Mouse (Mus musculus) embryonic fibroblast, embryonic 13.5 days (primary cell): ENCODE data around the gene Selenom. TPM values are rescaled to one million over a fixed set of nuclear protein-coding genes. Genes with fewer than 3 reads are reported as not detected.

Source experiments
- H3K27ac ChIP-seq: 2 replicates; pipeline ENCODE4 v1.5.1; 2012; ENCODE audit warnings: low read length, control low read depth, inconsistent platforms; ENCODE audit not compliant: insufficient read depth
- H3K4me1 ChIP-seq: 2 replicates; pipeline ENCODE4 v1.6.1; 2011; ENCODE audit warnings: low read length; ENCODE audit not compliant: control insufficient read depth, insufficient read depth
- H3K4me3 ChIP-seq: 2 replicates; pipeline ENCODE4 v1.5.1; 2011; ENCODE audit warnings: mild to moderate bottlenecking, control low read depth, low read length; ENCODE audit not compliant: insufficient read depth
- CTCF ChIP-seq: IDR thresholded peaks from 2 replicates; pipeline ENCODE4 v1.5.1; 2011; ENCODE audit warnings: mild to moderate bottlenecking, control low read depth, low read length, moderate library complexity, borderline replicate concordance; ENCODE audit not compliant: insufficient read depth
- POLR2A ChIP-seq: IDR thresholded peaks from 2 replicates; pipeline ENCODE4 v1.6.1; 2011; ENCODE audit warnings: low read depth, mild to moderate bottlenecking, control low read depth, low read length, moderate library complexity
- polyA plus RNA-seq: library from polyadenylated mRNA; stranded (reverse); fragments of >200 nt; gene quantifications from 2 replicates; pipeline ENCODE4 v1.2.4, GENCODE M21; 2011; ENCODE audit warnings: low read depth; ENCODE audit not compliant: missing spikeins, insufficient read length

Gene Selenom
- polyA plus RNA-seq, 1 experiment = 152 TPM

GRCm38 (mm10) chr11:3520919-3521318 is 6.4 kb downstream of the Selenom start:
- Histone ChIP-seq H3K4me3 (no peak overlapping the region), H3K27ac (no peak overlapping the region), H3K4me1 (peaks cover 2% of the 10 kb centered on the region; the same call in 1 of the 2 replicates)
- TF ChIP-seq POLR2A (no peak), CTCF (no peak)

- H3K27ac ChIP-seq = no peak overlapping the region
- H3K4me3 ChIP-seq = no peak overlapping the region
- H3K4me1 ChIP-seq = no peaks in the 10 kb centered on the region
- TF ChIP-seq POLR2A (no peak), CTCF (no peak)
Measured at GRCm38 (mm10) chr11:3521339-3522224, 7.1 kb downstream of the Selenom start.

DNA sequence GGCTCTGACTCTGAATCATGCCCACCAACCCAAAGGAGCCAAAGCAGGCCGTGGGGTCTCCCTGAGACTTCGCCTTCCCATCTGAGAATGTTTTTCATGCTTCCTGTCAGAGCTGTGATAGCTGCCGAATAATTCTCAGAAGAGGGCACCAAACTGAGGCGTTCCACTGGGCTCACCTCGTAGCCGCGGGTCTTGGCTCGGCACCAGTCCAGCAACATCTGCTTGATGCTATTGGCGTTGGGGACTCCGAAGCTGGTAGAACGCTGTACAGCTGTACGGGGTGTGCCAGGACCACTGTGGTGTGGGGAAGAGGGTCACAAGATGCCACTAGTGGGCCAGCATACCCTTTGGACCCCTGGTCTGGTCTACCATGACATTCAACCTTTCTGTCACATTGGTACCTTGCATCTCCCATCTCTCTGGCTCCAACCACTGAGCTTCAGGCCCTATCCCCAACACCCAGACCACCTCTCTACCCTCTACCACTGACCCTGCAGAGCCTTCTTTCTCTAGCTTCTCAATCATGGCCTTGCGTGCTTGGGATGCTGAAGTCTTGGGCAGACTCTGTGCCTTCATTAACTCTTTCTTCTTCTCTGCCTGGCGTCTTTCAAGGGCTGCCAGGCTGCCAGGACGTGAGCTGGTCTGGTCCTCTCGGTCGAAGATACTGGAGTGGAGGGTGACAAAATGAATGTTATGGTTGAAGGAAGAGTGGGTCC is 8.0 kb downstream of the Selenom start:
- no peak for TF ChIP-seq CTCF
- TF ChIP-seq POLR2A = no peak
- Histone ChIP-seq H3K27ac (no peak overlapping the region), H3K4me3 (no peak overlapping the region), H3K4me1 (no peaks in the 10 kb centered on the region)

DNA sequence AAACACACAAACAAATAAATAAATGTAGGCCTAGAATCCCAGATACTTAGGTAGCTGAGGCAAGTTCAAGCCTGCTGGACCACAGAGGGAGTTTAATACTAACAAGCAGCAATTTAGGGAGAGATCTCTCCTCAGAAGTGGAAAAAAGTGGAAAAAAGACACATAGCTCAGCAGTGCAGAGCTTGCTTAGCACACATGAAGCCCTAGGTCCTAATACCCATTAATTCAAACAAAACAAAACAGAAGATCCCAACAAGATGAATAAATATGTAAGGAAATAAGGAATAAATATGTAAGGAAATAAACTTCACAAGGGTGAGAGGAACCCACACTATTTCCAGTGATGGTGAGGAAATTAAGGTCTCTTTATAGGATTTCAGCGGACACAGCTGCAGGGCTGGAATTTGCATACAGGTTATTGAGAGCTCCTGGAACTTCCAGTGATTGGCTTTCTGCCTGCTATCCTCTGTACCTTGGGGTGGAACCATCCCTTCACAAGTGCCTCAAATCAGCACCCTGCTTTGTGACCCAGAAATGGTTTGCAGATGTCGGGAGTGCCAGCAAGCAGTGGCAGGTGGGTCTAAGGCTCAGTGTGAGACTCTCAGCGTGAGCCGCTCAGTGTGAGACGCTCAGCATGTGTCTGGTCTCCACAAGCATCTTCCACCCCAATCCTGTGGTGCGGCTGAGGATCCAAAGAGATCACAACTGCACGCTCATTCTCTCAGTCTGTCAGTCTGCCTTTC is 9.5 kb downstream of the Selenom start:
- Histone ChIP-seq H3K27ac (no peak overlapping the region), H3K4me3 (no peak overlapping the region), H3K4me1 (no peaks in the 10 kb centered on the region)
- TF ChIP-seq POLR2A (no peak), CTCF (no peak)

- TF ChIP-seq POLR2A (no peak), CTCF (no peak)
Measured at GRCm38 (mm10) chr11:3525560-3525959, 11.1 kb downstream of the Selenom start.

DNA sequence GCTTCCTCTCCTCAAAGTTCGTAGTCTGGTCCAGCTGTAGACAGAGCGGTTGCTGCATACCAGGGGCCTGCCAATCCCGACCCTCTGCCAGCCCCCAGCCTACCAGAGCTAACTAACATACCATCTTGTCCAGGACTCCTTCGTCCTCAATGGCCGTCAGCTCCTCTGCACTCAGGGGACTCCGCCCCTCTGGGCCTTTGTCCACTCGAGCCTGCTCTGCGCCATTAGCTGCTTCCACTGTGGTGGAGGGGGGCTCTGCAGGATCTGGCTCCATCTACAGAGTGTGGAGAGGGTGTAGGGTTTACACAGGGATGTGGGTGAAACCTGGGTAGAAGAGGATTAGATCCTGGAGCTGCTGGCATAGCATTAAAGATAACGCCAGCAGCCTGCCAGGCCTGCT is 11.7 kb downstream of the Selenom start:
- H3K4me3 ChIP-seq = no peak overlapping the region
- no peak overlapping the region for H3K27ac ChIP-seq
- no peaks in the 10 kb centered on the region for H3K4me1 ChIP-seq
- TF ChIP-seq CTCF = no peak
- no peak for TF ChIP-seq POLR2A

More at GRCm38 (mm10) chr11:3525560-3525959, 11.1 kb downstream of the Selenom start:
- Histone ChIP-seq H3K27ac (no peak overlapping the region), H3K4me1 (no peaks in the 10 kb centered on the region), H3K4me3 (no peak overlapping the region)

- Histone ChIP-seq H3K4me3 (no peak overlapping the region), H3K4me1 (no peaks in the 10 kb centered on the region), H3K27ac (no peak overlapping the region)
- no peak for TF ChIP-seq POLR2A
- TF ChIP-seq CTCF = no peak
Measured at GRCm38 (mm10) chr11:3526979-3527738, 12.7 kb downstream of the Selenom start.

GRCm38 (mm10) chr11:3527766-3528165 is 13.3 kb downstream of the Selenom start:
- Histone ChIP-seq H3K4me1 (no peaks in the 10 kb centered on the region), H3K4me3 (no peak overlapping the region), H3K27ac (no peak overlapping the region)
- TF ChIP-seq CTCF (no peak), POLR2A (no peak)

DNA sequence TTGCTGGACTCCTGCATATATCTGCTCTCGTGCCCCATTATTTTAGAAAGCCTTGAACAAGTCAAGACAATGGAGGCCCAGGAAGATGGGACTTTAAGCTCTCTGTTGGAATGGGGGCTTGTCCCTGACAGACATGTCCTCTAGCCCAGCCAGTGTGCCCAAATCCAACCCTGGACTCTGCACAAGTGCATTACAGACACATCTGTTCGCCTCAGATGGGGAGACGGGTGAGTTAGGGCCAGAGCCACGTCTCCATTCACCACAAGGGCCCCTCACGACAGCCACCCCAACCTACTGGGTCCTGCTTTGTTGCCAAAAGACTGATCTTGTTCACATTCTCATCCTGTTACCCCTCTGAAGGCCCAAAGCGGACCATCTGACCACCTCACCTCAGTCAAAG is 13.7 kb downstream of the Selenom start:
- H3K4me3 ChIP-seq = no peak overlapping the region
- no peak overlapping the region for H3K27ac ChIP-seq
- H3K4me1 ChIP-seq = no peaks in the 10 kb centered on the region
- TF ChIP-seq POLR2A = no peak
- no peak for TF ChIP-seq CTCF
